Mouse (Mus musculus) spleen, adult 2 months (tissue): ENCODE data around the gene Armcx1. TPM values are rescaled to one million over a fixed set of nuclear protein-coding genes. Genes with fewer than 3 reads are reported as not detected.

ENCODE experiments used
- DNase-seq, 2 experiments: peaks; one replicate each; pipeline versions ENCODE4 v3.0.0 to v3.0.0-alpha.2; 2012 to 2021; ENCODE audit warnings: low spot score in 2 of 2, low read depth in 1 of 2
- H3K27ac ChIP-seq: fragments of 200-500 bp; 2 replicates; pipeline ENCODE4 v1.5.1; 2012; ENCODE audit warnings: low read length, inconsistent platforms; ENCODE audit not compliant: insufficient read depth
- H3K27me3 ChIP-seq: fragments of 200-500 bp; 2 replicates; pipeline ENCODE4 v1.6.1; 2012; ENCODE audit warnings: mild to moderate bottlenecking, moderate library complexity, low read length, inconsistent platforms; ENCODE audit not compliant: control insufficient read depth, insufficient read depth
- H3K36me3 ChIP-seq: fragments of 200-500 bp; 2 replicates; pipeline ENCODE4 v1.6.1; 2012; ENCODE audit warnings: mild to moderate bottlenecking, low read length, inconsistent platforms; ENCODE audit not compliant: control insufficient read depth, insufficient read depth
- H3K4me1 ChIP-seq: fragments of 200-500 bp; 2 replicates; pipeline ENCODE4 v1.6.1; 2011; ENCODE audit warnings: inconsistent platforms; ENCODE audit not compliant: control insufficient read depth, insufficient read depth, insufficient read length
- H3K4me3 ChIP-seq: fragments of 200-500 bp; 2 replicates; pipeline ENCODE4 v1.5.1; 2011; ENCODE audit warnings: mild to moderate bottlenecking, inconsistent platforms; ENCODE audit not compliant: insufficient read depth, insufficient read length; ENCODE audit errors: extremely low read depth
- CTCF ChIP-seq: fragments of 200-500 bp; IDR thresholded peaks from 2 replicates; pipeline ENCODE4 v1.5.1; 2011; ENCODE audit warnings: mild to moderate bottlenecking, inconsistent platforms; ENCODE audit not compliant: insufficient read depth, insufficient read length, insufficient replicate concordance; ENCODE audit errors: extremely low read depth
- POLR2A ChIP-seq: fragments of 200-500 bp; IDR thresholded peaks from 2 replicates; pipeline ENCODE4 v1.6.1; 2011; ENCODE audit warnings: low read depth, low read length, inconsistent platforms
- WGBS: fragments of 180-500 bp; shearing (Covaris S2); methylation state at CpG from one replicate; pipeline ENCODE4 v1.1.7; 2018; 5-methylcytosine and 5-hydroxymethylcytosine counted together
- polyA plus RNA-seq: library from polyadenylated mRNA; depleted of rRNA; stranded (reverse); fragments of >200 nt; gene quantifications from 2 replicates; pipeline ENCODE4 v1.2.3, GENCODE M21; 2012; rRNA removed

Gene Armcx1
- 0.46 and 1.1 TPM in 2 replicates for polyA plus RNA-seq

- Histone ChIP-seq H3K36me3 (no peaks in the 10 kb centered on the region), H3K27me3 (no peaks in the 10 kb centered on the region), H3K27ac (no peak within 1 kb of the TSS), H3K4me3 (peak within 1 kb of the TSS; percentile 33), H3K4me1 (no peaks in the 10 kb centered on the region; the same call in 1 of the 2 replicates)
- TF ChIP-seq POLR2A (no peak), CTCF (no peak)
- no peak for DNase-seq
- WGBS = 28% methylated on average over 16 of the region's 16 CpGs
Measured at GRCm38 (mm10) chrX:134717752-134718308, at the start of gene Armcx1. TSS of gene Armcx1 (plus strand) at chrX:134717963.

DNA sequence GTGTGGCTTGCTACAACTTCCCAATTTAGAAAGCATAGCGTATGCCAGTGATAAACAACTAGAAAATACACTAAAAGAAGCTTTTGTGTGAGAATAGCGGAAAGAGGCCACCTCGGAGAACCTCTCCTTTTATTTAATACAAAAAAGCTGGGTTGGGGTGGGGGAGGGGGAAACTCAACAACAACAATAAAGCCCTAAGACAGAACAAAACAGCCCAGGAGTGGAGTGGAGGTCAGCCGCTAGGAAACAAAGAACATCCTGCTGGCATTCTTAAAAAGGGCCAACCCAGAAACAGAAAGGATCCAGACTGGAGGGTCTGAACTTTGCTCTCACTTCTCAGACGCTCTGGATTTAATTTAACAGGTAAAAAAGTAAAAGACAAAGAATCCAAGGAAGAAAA, 42.7 kb upstream of the Armcx1 start:
- Histone ChIP-seq H3K4me1 (no peaks in the 10 kb centered on the region), H3K27ac (no peak overlapping the region), H3K36me3 (no peaks in the 10 kb centered on the region), H3K4me3 (no peak overlapping the region), H3K27me3 (no peaks in the 10 kb centered on the region)
- WGBS = 79% methylated on average over 5 of the region's 5 CpGs
- TF ChIP-seq CTCF (no peak), POLR2A (no peak)
- no peak for DNase-seq

GRCm38 (mm10) chrX:134675959-134676358, 41.8 kb upstream of the Armcx1 start:
- no peak overlapping the region for H3K4me3 ChIP-seq
- no peak for DNase-seq
- no peaks in the 10 kb centered on the region for H3K36me3 ChIP-seq
- WGBS = 81% methylated on average over 1 of the region's 1 CpGs
- no peaks in the 10 kb centered on the region for H3K27me3 ChIP-seq
- no peaks in the 10 kb centered on the region for H3K4me1 ChIP-seq
- H3K27ac ChIP-seq = no peak overlapping the region
- TF ChIP-seq POLR2A (no peak), CTCF (no peak)

- no peaks in the 10 kb centered on the region for H3K27me3 ChIP-seq
- H3K4me1 ChIP-seq = no peaks in the 10 kb centered on the region
- DNase-seq = no peak
- no peaks in the 10 kb centered on the region for H3K36me3 ChIP-seq
- WGBS = 78% methylated on average over 5 of the region's 5 CpGs
- no peak for TF ChIP-seq POLR2A
- TF ChIP-seq CTCF = no peak
- H3K27ac ChIP-seq = no peak overlapping the region
- H3K4me3 ChIP-seq = no peak overlapping the region
Measured at GRCm38 (mm10) chrX:134684936-134685335, 32.8 kb upstream of the Armcx1 start.

DNA sequence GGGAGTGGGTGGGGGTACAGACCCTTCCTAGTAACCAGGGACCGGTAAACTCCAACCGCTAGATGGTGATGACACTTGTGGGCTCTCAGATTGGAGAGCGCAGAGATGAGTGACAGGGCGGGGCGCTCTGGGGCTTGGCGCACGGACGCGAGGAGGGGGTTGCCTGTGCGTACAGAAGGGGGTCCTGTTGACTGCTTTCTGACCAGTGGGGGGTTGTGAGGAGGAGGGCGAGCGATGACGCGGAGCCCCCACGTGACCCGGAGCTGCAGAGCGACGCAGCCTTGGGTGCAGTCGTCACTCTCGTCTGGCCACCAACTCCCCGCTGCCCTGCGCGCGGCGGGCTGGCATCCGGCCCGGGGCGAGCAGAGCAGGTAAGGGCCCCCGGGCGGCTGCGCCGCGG, 31.5 kb upstream of the Armcx1 start, which contains the start of gene Armcx4:
Gene Armcx4, plus strand, starts transcription at position 253 of the 400 bp plus-strand sequence.
- Histone ChIP-seq H3K36me3 (no peaks in the 10 kb centered on the region), H3K4me3 (peak within 1 kb of the TSS; percentile 65), H3K27ac (no peak within 1 kb of the TSS), H3K4me1 (no peaks in the 10 kb centered on the region), H3K27me3 (no peaks in the 10 kb centered on the region)
- WGBS = 27% methylated on average over 33 of the region's 33 CpGs
- peak in 1 of 2 experiments; percentile 3 for DNase-seq
- TF ChIP-seq POLR2A = no peak
- TF ChIP-seq CTCF = no peak

GRCm38 (mm10) chrX:134686739-134687171, 31.0 kb upstream of the Armcx1 start:
- TF ChIP-seq POLR2A = no peak
- no peak for TF ChIP-seq CTCF
- no peaks in the 10 kb centered on the region for H3K36me3 ChIP-seq
- 24% methylated on average over 16 of the region's 16 CpGs for WGBS
- H3K27ac ChIP-seq = no peak overlapping the region
- H3K27me3 ChIP-seq = no peaks in the 10 kb centered on the region
- DNase-seq = no peak
- H3K4me1 ChIP-seq = no peaks in the 10 kb centered on the region
- peak overlapping the region; percentile 65 for H3K4me3 ChIP-seq

GRCm38 (mm10) chrX:134689676-134690075, 28.1 kb upstream of the Armcx1 start:
- Histone ChIP-seq H3K27me3 (no peaks in the 10 kb centered on the region), H3K27ac (no peak overlapping the region), H3K4me3 (no peak overlapping the region), H3K36me3 (no peaks in the 10 kb centered on the region), H3K4me1 (no peaks in the 10 kb centered on the region)
- DNase-seq = no peak
- no peak for TF ChIP-seq POLR2A
- no peak for TF ChIP-seq CTCF
- WGBS = 80% methylated on average over 2 of the region's 2 CpGs
